Mouse (Mus musculus): ENCODE data around the gene Crim1. TPM values are rescaled to one million over a fixed set of nuclear protein-coding genes. Genes with fewer than 3 reads are reported as not detected.
A peak's percentile ranks its signal among the peaks of the same experiment; 100 is the strongest.

Crim1 gene
- polyA plus RNA-seq, 1 experiment, result 19.2 TPM

DNA sequence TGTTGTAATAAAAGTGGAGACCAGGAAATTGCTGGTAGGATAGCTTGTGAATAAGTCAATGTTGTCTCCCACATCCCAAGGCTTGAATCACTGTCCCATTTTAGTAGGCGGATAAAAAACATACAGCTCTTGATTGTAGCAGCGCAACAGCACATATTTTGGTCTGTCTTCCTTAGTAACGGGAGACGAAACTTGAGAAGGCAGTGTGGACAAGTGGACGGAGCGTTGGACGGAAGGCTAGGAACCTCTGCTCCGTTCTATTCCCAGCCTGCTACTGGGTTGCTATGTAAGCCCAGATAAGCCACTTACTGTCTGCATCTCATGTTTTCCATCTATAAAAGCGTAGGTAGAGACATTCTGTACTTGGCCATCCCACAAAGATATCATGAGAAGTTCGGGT is 133.2 kb downstream of the Crim1 start:
- TF ChIP-seq POLR2A (IDR thresholded peaks at IDR 0.05; ENCODE audit: control insufficient read depth, extremely low read depth, insufficient read depth, low read length, poor library complexity), result no peak

DNA sequence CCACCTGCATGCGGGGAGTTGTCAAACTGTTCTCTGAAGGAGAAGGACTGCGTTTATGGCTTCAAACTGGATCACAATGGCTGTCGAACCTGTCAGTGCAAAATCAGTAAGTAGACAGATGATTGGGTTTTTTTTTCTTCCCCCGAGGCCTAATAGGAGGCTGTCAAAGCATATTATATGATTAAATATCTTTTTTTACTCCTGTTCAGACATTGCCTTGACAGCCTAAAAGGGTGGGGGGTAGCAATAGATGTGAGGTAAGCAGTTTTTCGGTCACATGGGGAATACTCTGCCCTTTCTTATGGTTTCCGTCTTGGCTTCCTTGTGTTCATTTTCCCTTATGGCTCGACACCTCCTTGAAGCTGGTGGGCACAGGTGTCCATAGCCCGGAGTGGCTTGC is 135.2 kb downstream of the Crim1 start:
- Histone ChIP-seq H3K36me3 (ENCODE audit: control insufficient read depth, insufficient read depth, low read length) (no peaks in the 10 kb centered on the region), H3K4me3 (ENCODE audit: control insufficient read depth, insufficient read depth, low read length) (no peak overlapping the region), H3K27me3 (ENCODE audit: control insufficient read depth, insufficient read depth, low read length) (no peaks in the 10 kb centered on the region), H3K4me1 (replicated peaks; ENCODE audit: control insufficient read depth, insufficient read depth, low read length) (no peaks in the 10 kb centered on the region), H3K27ac (ENCODE audit: control insufficient read depth, insufficient read depth, low read length) (no peak overlapping the region)
- TF ChIP-seq POLR2A (IDR thresholded peaks at IDR 0.05; ENCODE audit: control insufficient read depth, extremely low read depth, insufficient read depth, low read length, poor library complexity) (no peak), CTCF (IDR thresholded peaks at IDR 0.05; ENCODE audit: borderline replicate concordance, control insufficient read depth, extremely low read depth, insufficient read depth, low read length, poor library complexity) (no peak)
- WGBS, result 96% methylated on average over 8 of the region's 8 CpGs
- no peak for DNase-seq

More for the DNA sequence above, 133.2 kb downstream of the Crim1 start:
- Histone ChIP-seq H3K27ac (ENCODE audit: control insufficient read depth, insufficient read depth, low read length) (no peak overlapping the region), H3K4me3 (ENCODE audit: control insufficient read depth, insufficient read depth, low read length) (no peak overlapping the region), H3K4me1 (replicated peaks; ENCODE audit: control insufficient read depth, insufficient read depth, low read length) (no peaks in the 10 kb centered on the region), H3K36me3 (ENCODE audit: control insufficient read depth, insufficient read depth, low read length) (no peaks in the 10 kb centered on the region), H3K27me3 (ENCODE audit: control insufficient read depth, insufficient read depth, low read length) (no peaks in the 10 kb centered on the region)
- no peak for DNase-seq
- WGBS, result 98% methylated on average over 10 of the region's 10 CpGs

DNA sequence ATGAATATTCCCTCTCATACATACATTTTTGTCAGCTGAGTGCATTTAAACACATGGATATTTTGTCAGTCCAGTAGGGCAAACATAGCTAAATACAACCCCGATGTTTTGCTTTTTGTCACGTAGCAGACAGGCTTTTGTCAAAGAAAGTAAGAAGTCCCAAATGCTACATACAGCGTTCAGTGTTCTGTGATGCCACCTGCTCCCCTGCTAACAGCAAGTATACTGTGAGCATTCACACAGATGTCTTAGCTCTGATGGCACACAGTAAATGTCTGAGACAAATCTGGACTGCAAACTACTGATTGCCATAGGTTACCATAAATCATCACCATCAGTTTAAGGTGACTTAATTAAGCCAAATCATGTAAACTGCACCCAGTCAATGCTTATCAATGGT is 143.6 kb downstream of the Crim1 start:
- no peak overlapping the region for H3K27ac ChIP-seq (ENCODE audit: control insufficient read depth, insufficient read depth, low read length)
- no peak for TF ChIP-seq CTCF (IDR thresholded peaks at IDR 0.05; ENCODE audit: borderline replicate concordance, control insufficient read depth, extremely low read depth, insufficient read depth, low read length, poor library complexity)
- TF ChIP-seq POLR2A (IDR thresholded peaks at IDR 0.05; ENCODE audit: control insufficient read depth, extremely low read depth, insufficient read depth, low read length, poor library complexity), result no peak
- WGBS, result 97% methylated on average over 3 of the region's 3 CpGs
- no peaks in the 10 kb centered on the region for H3K27me3 ChIP-seq (ENCODE audit: control insufficient read depth, insufficient read depth, low read length)
- no peaks in the 10 kb centered on the region for H3K36me3 ChIP-seq (ENCODE audit: control insufficient read depth, insufficient read depth, low read length)
- DNase-seq, result no peak
- H3K4me3 ChIP-seq (ENCODE audit: control insufficient read depth, insufficient read depth, low read length), result no peak overlapping the region
- no peaks in the 10 kb centered on the region for H3K4me1 ChIP-seq (replicated peaks; ENCODE audit: control insufficient read depth, insufficient read depth, low read length)

DNA sequence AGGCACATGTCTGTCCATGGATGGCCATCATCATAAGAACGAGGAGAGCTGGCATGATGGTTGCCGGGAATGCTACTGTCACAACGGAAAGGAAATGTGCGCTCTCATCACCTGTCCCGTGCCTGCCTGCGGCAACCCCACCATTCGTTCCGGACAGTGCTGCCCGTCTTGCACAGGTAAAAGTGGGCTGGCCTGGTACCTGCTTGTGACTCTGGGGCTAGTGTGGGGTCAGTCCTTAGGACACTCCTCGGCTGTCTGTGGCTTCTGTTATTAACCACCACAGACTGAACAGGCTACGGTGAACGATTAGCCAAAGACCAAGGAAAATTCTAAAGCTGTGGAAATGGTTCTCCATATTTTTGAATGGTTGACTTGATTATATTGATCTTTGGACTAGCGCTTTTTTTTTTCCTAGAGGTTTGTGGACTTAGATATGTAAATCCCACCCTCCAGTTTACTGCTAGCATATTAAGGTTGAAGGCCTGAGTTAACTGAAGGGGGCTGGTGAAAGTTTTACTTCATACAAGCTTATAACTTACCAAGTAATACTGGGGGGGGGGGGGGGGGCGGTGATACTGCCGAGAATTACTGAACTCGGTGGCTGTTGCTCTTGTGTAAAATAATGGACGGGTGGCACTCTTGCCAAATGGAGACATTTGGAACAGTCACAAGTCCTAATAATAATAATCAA is 147.2 kb downstream of the Crim1 start:
- TF ChIP-seq CTCF (IDR thresholded peaks at IDR 0.05; ENCODE audit: borderline replicate concordance, control insufficient read depth, extremely low read depth, insufficient read depth, low read length, poor library complexity), result no peak
- TF ChIP-seq POLR2A (IDR thresholded peaks at IDR 0.05; ENCODE audit: control insufficient read depth, extremely low read depth, insufficient read depth, low read length, poor library complexity), result no peak
- no peak for DNase-seq
- WGBS, result 97% methylated on average over 17 of the region's 17 CpGs
- H3K36me3 ChIP-seq (ENCODE audit: control insufficient read depth, insufficient read depth, low read length), result no peaks in the 10 kb centered on the region
- H3K4me1 ChIP-seq (replicated peaks; ENCODE audit: control insufficient read depth, insufficient read depth, low read length), result peaks cover 8% of the 10 kb centered on the region
- no peaks in the 10 kb centered on the region for H3K27me3 ChIP-seq (ENCODE audit: control insufficient read depth, insufficient read depth, low read length)
- no peak overlapping the region for H3K4me3 ChIP-seq (ENCODE audit: control insufficient read depth, insufficient read depth, low read length)
- no peak overlapping the region for H3K27ac ChIP-seq (ENCODE audit: control insufficient read depth, insufficient read depth, low read length)

DNA sequence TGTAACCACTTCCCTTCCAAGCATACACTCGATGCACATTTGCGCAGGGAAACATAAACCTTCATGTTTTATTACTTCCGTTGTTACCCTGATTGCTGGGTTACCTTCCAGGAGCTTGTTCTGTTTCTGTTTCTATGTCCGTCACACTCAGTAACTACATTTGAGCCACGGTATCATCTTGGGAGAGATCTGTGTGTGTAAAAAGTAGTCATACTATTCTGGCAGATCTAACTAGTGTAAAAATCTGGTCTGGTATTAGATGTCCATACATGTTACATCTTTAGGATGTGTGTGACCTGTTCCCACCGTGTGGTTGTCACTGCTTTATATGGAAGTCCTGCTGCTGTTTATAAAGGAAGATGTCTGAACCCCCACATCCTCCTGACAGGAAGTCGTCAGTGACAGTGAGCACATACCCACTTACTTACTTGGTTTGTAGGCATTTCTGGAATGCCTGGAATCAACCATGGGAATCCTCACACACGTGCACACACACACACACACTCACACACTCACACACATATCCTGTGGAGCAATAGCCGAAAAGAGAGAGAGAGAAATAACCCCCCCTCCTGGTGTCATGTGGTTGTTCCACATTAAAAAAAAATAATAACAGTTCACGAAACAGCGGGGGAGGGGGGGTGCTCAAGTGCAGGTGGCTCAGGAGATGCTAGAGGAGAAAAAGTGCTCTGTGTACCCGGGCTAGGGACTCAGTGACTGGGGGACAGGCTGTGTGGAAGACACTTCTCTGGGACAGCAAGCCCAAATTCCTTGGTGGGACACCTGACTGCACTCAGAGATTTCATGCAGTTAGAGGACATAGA is 151.8 kb downstream of the Crim1 start:
- no peaks in the 10 kb centered on the region for H3K27me3 ChIP-seq (ENCODE audit: control insufficient read depth, insufficient read depth, low read length)
- peak; percentile 54 for DNase-seq
- peak overlapping the region; percentile 12; the same call in 1 of the 2 replicates for H3K27ac ChIP-seq (ENCODE audit: control insufficient read depth, insufficient read depth, low read length)
- WGBS, result 8% methylated on average over 12 of the region's 12 CpGs
- TF ChIP-seq CTCF (IDR thresholded peaks at IDR 0.05; ENCODE audit: borderline replicate concordance, control insufficient read depth, extremely low read depth, insufficient read depth, low read length, poor library complexity) (no peak), POLR2A (IDR thresholded peaks at IDR 0.05; ENCODE audit: control insufficient read depth, extremely low read depth, insufficient read depth, low read length, poor library complexity) (no peak)
- H3K36me3 ChIP-seq (ENCODE audit: control insufficient read depth, insufficient read depth, low read length), result no peaks in the 10 kb centered on the region
- H3K4me3 ChIP-seq (ENCODE audit: control insufficient read depth, insufficient read depth, low read length), result no peak overlapping the region
- H3K4me1 ChIP-seq (replicated peaks; ENCODE audit: control insufficient read depth, insufficient read depth, low read length), result peaks cover 15% of the 10 kb centered on the region

DNA sequence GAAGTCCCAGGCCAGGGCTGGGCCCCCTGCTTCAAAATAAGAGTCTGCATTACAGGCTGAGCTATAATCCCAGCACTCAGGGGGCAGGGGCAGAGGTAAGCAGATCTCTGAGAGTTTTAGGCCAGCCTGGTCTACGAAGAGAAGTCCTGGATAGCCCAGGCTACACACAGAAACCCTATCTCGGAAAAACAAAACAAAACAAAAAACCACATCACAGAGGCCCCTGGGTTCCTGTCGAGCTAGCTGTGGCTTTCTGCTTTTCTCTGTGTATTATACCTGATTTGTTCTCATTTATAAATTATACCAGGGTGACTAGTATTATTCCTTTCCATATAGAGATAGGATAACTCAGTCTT is 152.4 kb downstream of the Crim1 start:
- Histone ChIP-seq H3K4me3 (ENCODE audit: control insufficient read depth, insufficient read depth, low read length) (no peak overlapping the region), H3K36me3 (ENCODE audit: control insufficient read depth, insufficient read depth, low read length) (no peaks in the 10 kb centered on the region), H3K4me1 (replicated peaks; ENCODE audit: control insufficient read depth, insufficient read depth, low read length) (peaks cover 15% of the 10 kb centered on the region), H3K27me3 (ENCODE audit: control insufficient read depth, insufficient read depth, low read length) (no peaks in the 10 kb centered on the region), H3K27ac (ENCODE audit: control insufficient read depth, insufficient read depth, low read length) (peak overlapping the region; percentile 12; the same call in 1 of the 2 replicates)
- DNase-seq, result peak; percentile 39
- 11% methylated on average over 3 of the region's 3 CpGs for WGBS
- TF ChIP-seq CTCF (IDR thresholded peaks at IDR 0.05; ENCODE audit: borderline replicate concordance, control insufficient read depth, extremely low read depth, insufficient read depth, low read length, poor library complexity) (no peak), POLR2A (IDR thresholded peaks at IDR 0.05; ENCODE audit: control insufficient read depth, extremely low read depth, insufficient read depth, low read length, poor library complexity) (no peak)
